Mouse (Mus musculus): ENCODE data around the gene Fam50b.
A peak's percentile ranks its signal among the peaks of the same experiment; 100 is the strongest.

The Fam50b gene

DNA sequence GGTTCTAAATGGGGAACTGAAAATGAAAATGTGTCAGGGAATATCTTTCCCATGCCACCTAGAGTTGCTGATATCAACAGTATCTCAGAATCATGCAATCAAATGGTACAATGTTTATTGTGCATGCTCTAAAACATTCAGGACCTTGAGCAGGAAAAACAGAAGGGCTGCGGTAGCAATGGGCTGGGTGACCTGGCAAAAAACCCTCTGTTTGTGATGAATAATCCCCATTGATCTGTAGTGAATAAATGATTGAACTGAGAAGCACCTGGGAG is 4.0 kb downstream of the Fam50b start:
- DNase-seq (ENCODE audit: low spot score in 2 of 2) = no peak

DNA sequence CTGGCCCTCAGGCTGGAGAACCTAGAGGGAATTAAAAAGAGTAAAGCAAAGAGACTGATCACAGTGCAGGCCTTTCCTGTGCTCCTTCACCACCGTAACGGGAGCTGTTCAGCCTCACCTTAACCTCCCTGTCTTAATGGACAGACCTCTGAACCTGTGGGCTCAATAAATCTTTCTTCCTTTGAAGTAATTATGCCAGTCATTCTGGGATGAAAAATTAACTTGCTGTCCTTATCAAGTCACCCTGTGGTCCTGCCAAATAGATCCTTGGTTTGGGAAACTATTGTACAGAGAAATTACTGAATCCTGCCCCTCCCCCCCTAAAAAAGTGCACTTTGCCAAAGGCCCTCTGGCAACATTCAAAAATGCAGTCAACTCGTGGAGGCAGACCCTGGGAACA is 4.4 kb downstream of the Fam50b start:
- no peak for DNase-seq (ENCODE audit: low spot score in 2 of 2)

DNA sequence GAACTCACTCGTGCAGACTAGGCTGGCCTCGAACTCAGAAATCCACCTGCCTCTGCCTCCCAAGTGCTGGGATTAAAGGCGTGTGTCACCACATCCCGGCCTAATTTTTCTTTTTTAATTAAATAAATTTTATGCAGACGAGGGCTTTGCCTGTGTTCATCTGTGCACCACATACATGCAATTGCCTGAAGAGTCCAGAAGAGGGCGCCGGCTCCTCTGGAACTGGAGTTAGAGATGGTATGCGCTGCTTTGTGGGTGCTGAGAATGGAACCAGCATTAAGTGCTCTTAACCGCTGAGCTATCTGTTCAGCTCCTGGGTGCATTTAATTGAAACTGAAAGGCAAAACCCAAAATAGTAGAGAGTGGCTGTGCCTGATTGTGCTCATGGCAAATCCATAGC is 6.6 kb downstream of the Fam50b start:
- no peak for DNase-seq (ENCODE audit: low spot score in 2 of 2)

DNA sequence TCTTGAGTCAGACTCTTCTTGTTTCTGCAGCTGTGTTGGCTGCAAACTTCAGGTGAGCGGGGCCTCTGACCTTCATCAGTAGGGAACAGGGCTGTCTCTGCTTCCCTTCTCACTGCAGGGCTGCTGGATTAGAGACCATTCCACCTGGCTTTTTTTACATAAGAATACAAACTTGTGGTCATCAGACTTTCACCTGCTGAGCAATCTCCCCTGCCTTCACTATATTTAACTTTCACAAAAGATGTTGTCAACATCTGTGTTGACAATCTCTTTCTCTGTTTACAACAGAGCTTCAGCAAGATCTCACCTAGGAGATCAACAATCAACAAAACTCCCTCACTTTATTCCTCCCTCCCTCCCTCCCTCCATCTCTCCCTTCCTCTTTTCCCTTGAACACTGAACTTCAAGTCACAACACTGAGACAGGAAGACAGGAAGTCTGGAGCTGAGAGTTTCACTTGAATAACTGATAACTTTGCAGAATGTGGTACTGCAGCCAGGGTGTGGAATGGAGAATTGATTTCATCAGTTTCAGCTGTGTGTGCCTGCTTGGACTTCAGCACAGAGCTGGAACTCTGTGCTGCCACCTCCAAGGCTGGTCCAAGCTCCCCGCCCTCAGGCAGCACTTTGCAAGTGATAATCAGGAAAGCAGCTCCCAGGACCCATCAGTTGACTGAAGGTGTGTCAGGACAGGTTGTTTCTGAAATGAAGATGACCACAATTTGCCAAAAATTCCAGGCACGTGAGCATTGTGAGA is 7.3 kb downstream of the Fam50b start:
- DNase-seq (ENCODE audit: low spot score in 2 of 2) = no peak

DNA sequence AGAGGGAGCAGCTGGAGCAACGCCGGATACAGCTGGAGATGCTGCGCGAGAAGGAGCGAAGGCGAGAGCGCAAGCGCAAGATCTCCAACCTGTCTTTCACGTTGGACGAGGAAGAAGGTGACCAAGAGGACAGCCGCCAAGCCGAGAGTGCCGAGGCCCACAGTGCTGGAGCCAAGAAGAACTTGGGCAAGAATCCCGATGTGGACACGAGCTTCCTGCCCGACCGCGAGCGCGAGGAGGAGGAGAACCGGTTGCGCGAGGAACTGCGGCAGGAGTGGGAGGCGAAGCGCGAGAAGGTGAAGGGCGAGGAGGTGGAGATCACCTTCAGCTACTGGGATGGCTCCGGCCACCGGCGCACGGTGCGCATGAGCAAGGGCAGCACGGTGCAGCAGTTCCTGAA is 12.2 kb downstream of the Fam50b start:
- DNase-seq (ENCODE audit: low spot score in 2 of 2) = no peak

DNA sequence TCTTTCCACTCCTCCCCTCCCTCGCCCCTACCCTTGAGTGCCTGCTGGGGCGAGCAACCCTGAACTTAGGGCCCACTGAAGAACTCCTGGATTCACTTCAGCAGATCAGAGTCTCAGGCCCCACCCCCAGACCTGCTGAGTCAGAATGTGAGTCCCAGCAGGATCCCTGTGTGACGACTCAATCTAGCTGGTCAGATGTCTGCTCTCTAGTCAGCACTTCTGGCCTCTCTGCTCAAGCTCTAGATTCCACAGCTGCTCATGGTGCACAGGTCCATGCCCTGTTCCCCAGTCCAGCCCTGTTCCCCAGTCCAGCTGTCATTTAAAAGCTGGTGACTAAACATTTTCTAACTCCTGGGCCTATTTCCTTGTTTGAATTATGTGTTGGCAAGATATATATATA is 13.9 kb downstream of the Fam50b start:
- DNase-seq (ENCODE audit: low spot score in 2 of 2) = no peak

DNA sequence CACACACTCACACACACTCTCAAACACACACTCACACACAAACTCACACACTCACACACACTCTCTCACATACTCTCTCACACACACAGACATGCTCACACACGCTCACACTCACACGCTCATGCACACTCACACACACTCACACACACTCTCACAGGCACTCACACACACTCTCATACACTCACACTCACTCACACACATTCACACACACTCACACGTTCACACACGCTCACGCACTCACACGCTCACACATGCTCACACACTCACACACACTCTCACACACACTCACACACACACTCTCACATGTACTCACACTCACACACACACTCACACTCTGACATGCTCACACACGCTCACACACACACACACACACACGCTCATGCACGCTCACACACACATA is 24.6 kb downstream of the Fam50b start:
- no peak for DNase-seq (ENCODE audit: low spot score in 2 of 2)

- DNase-seq (ENCODE audit: low spot score in 2 of 2) = no peak
Measured at GRCm38 (mm10) chr13:34760518-34761287, 26.1 kb downstream of the Fam50b start.

- DNase-seq (ENCODE audit: low spot score in 2 of 2) = no peak
Measured at GRCm38 (mm10) chr13:34762136-34762535, 27.5 kb downstream of the Fam50b start.

- DNase-seq (ENCODE audit: low spot score in 2 of 2) = no peak
Measured at GRCm38 (mm10) chr13:34762865-34763264, 28.2 kb downstream of the Fam50b start.

DNA sequence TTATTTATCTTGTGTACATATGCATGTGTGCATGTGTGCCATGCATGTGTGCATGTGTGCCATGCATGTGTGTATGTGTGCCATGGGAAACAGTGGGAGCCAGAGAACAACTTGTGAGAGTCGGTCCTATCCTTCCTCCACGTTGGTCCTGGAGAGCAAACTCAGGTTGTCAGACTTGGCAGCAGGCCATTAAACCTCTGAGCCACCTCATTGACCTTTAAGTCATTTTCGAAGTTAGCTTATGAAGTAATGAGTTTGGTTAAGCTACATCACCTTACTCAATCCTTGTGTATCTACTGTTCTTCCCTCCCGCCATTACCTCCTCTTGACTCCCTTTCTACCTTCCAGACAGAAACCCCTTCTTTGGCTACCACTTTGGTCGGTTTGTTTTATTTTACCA is 30.6 kb downstream of the Fam50b start:
- DNase-seq (ENCODE audit: low spot score in 2 of 2) = no peak

DNA sequence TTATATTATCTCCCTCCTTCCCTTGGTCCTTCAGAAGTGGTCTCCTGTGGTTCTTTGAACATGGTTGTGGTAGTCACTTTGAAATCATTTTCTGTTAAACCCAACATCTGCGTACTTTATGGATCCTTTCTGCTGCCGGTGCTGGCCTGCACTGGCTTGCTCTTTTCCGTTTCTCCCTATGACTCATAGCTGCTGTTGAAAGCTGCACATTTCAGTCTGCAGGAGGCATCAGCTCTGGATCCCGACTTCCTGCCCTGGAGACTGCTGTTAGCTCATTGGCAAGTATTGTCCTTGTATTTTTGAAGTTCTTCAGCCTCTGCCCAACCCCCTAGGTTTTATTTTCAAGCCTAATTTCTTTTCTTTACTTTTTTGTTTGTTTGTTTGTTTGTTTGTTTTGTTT is 31.9 kb downstream of the Fam50b start:
- no peak for DNase-seq (ENCODE audit: low spot score in 2 of 2)

- no peak for DNase-seq (ENCODE audit: low spot score in 2 of 2)
Measured at GRCm38 (mm10) chr13:34767527-34768292, 33.1 kb downstream of the Fam50b start.

DNA sequence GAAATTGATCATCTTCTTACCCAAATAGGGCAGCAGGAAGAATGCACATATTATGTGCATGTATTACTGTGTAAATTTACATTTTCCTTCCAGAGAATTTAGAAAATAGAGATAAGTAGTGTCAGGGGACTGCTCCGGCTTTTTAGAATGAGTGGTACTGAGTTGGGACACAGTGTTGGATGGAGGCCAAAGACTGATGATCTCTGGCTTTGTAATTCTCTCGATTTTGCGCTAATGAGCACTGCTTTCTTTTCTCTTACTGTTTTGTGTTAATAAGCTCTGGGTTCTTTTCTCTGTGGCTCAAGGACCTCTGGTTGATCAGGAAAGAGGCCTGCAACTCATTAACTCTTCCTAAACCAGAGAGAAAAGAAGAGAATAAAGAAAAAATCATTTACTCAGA is 42.1 kb downstream of the Fam50b start:
- DNase-seq (ENCODE audit: low spot score in 2 of 2) = no peak

GRCm38 (mm10) chr13:34780856-34781610 is 46.4 kb downstream of the Fam50b start:
- no peak for DNase-seq (ENCODE audit: low spot score in 2 of 2)

DNA sequence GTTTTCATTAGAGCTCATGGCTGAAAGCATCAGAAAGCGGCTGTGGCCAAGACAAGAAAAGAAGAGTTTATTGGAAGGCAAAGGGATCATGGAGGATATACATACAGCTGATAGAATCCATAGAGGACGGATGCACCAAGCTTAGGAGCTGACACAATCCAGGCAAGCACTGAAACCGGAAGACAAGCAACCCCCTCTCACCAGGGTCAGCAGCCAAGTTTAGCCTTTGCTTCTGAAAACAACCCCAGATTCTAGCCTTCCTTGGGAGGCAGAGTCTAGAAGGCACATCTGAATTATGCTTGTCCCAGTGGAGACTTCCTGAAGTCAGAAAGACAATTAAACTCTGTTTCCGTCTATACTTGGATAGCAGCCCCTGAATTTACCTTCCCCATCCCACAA is 47.0 kb downstream of the Fam50b start:
- DNase-seq (ENCODE audit: low spot score in 2 of 2) = no peak

DNA sequence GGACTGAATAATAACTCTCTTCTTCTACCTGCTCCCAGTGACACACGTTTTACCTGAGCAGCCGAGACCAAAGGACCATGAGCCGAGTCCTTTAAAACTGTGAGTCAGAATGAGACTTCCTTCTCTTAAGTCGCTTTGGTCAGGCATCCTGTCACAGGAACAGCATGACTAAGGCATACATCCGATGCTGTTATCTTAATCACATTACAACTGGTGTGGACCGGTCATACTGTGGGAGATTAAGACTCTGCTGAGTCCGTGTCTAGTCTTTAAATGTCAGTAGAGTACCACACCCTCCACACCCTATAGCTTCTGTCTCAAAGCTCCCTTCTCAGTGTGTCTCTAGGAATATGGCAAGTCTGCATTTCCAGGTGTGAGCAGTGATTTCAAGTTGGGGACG is 50.2 kb downstream of the Fam50b start:
- DNase-seq (ENCODE audit: low spot score in 2 of 2) = no peak

GRCm38 (mm10) chr13:34786634-34787033 is 52.0 kb downstream of the Fam50b start:
- no peak for DNase-seq (ENCODE audit: low spot score in 2 of 2)

- no peak for DNase-seq (ENCODE audit: low spot score in 2 of 2)
Measured at GRCm38 (mm10) chr13:34787546-34787945, 52.9 kb downstream of the Fam50b start.

DNA sequence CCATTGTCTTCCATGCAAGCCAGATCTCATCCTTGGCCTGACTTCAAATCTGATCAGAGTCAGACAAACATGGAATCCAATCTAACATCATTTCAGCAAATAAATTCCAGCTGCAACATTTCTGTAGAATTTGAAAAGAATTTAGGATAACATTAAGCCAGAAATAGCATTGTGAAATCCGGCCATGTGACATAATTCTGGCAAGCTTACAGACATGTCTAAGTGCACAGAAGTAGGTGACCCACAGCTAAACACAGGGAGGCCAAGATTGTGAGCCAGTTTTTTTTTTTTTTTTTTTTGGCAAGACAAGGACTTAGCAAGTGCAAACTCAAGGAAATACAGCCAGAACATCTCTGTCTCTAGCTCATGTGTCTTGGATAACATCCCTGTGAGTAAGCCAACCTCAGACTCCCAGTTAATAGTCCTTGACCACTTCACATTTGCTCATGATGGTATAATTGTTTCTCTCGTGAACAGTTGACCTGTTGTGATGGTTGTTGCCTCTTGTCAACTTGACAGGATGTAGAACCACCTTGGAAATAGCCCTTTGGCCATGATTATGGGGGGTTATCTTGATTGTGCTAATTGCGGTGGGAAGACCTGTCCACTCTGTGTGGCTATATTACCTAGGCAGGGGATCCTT is 54.6 kb downstream of the Fam50b start:
- no peak for DNase-seq (ENCODE audit: low spot score in 2 of 2)

GRCm38 (mm10) chr13:34793066-34793465 is 58.4 kb downstream of the Fam50b start:
- no peak for DNase-seq (ENCODE audit: low spot score in 2 of 2)

- peak; percentile 3 to 65 for DNase-seq (ENCODE audit: low spot score in 2 of 2)
Measured at GRCm38 (mm10) chr13:34793816-34794215, 59.2 kb downstream of the Fam50b start.

Data from thymus, postnatal 10 days (tissue).